Mouse (Mus musculus) hindbrain, embryonic 11.5 days (tissue): ENCODE data around the gene Fam89a. TPM values are rescaled to one million over a fixed set of nuclear protein-coding genes. Genes with fewer than 3 reads are reported as not detected.

Experiments
- ATAC-seq: fragments of 200-750 bp; cut with Nextera tagmentation; 2 replicates; pipeline ENCODE4 v1.8.0; 2017; ENCODE audit warnings: mild to moderate bottlenecking, moderate TSS enrichment, moderate library complexity; ENCODE audit not compliant: low FRiP score
- DNase-seq: peaks from one replicate; pipeline ENCODE4 v3.0.0-alpha.2; 2015; ENCODE audit warnings: low spot score
- H3K27ac ChIP-seq: fragments of 300-500 bp; sonication (generic); 2 replicates; pipeline ENCODE4 v1.5.1; 2014; ENCODE audit warnings: mild to moderate bottlenecking, low read depth, low read length
- H3K27me3 ChIP-seq: fragments of 300-500 bp; sonication (generic); 2 replicates; pipeline ENCODE4 v1.6.1; 2014; ENCODE audit warnings: mild to moderate bottlenecking, low read length, moderate library complexity, mixed read lengths; ENCODE audit not compliant: control insufficient read depth, insufficient read depth
- H3K36me3 ChIP-seq: fragments of 300-500 bp; sonication (generic); 2 replicates; pipeline ENCODE4 v1.6.1; 2014; ENCODE audit warnings: mild to moderate bottlenecking, low read length, moderate library complexity, mixed read lengths; ENCODE audit not compliant: control insufficient read depth, insufficient read depth
- H3K4me1 ChIP-seq: fragments of 300-500 bp; sonication (generic); replicated peaks from 2 replicates; pipeline ENCODE4 v1.6.1; 2014; ENCODE audit warnings: low read length, mixed read lengths; ENCODE audit not compliant: control insufficient read depth, insufficient read depth
- H3K4me2 ChIP-seq: fragments of 300-500 bp; sonication (generic); replicated peaks from 2 replicates; pipeline ENCODE4 v1.6.1; 2014; ENCODE audit warnings: mild to moderate bottlenecking, low read depth, low read length
- H3K4me3 ChIP-seq: fragments of 300-500 bp; sonication (generic); 2 replicates; pipeline ENCODE4 v1.5.1; 2014; ENCODE audit warnings: low read depth, low read length
- H3K9ac ChIP-seq: fragments of 300-500 bp; sonication (generic); 2 replicates; pipeline ENCODE4 v1.6.1; 2014; ENCODE audit warnings: low read depth, low read length
- H3K9me3 ChIP-seq: fragments of 300-500 bp; sonication (generic); 2 replicates; pipeline ENCODE4 v1.6.1; 2016; ENCODE audit warnings: low read length; ENCODE audit not compliant: control insufficient read depth
- WGBS: fragments of 180-500 bp; shearing (Covaris S2); extraction: QIAGEN DNeasy Blood & Tissue Kit; methylation state at CpG from one replicate; pipeline ENCODE4 v1.1.7; 2014; 5-methylcytosine and 5-hydroxymethylcytosine counted together
- polyA plus RNA-seq: library from polyadenylated mRNA; unstranded; fragments of >200 nt; fragmentation: Nextera tagmentation; extraction: Ambion mirVana; gene quantifications from 2 replicates; pipeline ENCODE4 v1.2.1, GENCODE M21; 2014

Gene Fam89a
- 3.9 and 4.3 TPM in 2 replicates for polyA plus RNA-seq

DNA sequence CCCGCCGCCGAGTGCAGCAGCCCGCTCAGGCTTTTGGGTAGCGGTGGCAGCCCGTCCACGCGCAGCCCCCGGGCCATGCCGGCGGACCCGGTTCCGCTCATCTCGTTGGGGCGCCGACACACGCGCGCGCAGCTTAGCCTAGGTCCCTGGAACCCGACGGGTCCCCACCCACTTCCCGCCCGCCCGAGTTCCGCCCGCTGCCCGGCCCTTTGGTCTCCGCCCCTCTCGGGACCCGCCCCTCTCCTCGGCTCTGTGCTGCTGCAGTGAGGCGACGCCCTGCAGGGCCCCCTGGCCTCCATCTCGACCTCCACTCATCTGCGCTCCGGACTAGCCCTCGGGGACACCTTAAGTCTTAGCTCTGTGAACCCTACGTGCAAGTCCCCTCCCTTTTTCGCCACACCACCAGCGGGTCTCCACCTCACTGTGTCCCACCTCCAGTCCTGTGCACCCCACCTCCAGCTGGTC, at the start of gene Fam89a:
TSS of gene Fam89a (minus strand) at position 124 of the 465 bp plus-strand sequence.
- Histone ChIP-seq H3K27me3 (peaks cover 40% of the 10 kb centered on the region), H3K9ac (peak within 1 kb of the TSS; percentile 47), H3K36me3 (no peaks in the 10 kb centered on the region), H3K4me2 (peak within 1 kb of the TSS; percentile 73), H3K4me3 (peak within 1 kb of the TSS; percentile 45), H3K4me1 (no peaks in the 10 kb centered on the region; the same call in 1 of the 2 replicates), H3K9me3 (no peaks in the 10 kb centered on the region), H3K27ac (no peak within 1 kb of the TSS)
- WGBS, result under 1% methylated on average over 33 of the region's 41 CpGs
- peak; percentile 61; the same call in 1 of the 2 replicates for ATAC-seq
- DNase-seq, result peak; percentile 67

DNA sequence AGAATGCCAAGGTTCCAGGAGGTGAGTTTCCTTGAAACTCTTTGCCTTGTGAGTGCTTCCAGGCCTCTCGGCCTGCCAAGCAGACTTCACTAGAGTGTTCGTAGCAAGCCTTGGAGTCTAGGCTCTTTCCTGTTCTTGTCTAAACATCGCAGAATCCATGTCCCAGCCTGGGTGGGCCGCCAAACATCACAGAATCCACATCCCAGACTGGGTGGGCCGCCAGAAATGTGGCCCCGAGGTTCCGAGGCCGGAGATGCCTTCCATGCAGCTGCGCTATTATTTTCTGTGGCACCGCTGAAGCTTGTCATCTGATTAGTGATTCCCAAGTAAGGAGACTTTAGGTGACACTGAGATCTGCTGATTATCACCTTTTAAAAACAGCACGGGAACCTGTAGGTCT, 48.9 kb upstream of the Fam89a start:
- no peaks in the 10 kb centered on the region for H3K9me3 ChIP-seq
- ATAC-seq, result no peak
- H3K27me3 ChIP-seq, result peaks cover 12% of the 10 kb centered on the region
- 47% methylated on average over 11 of the region's 11 CpGs for WGBS
- H3K36me3 ChIP-seq, result no peaks in the 10 kb centered on the region
- H3K4me2 ChIP-seq, result no peak overlapping the region
- no peak overlapping the region for H3K4me3 ChIP-seq
- no peaks in the 10 kb centered on the region for H3K4me1 ChIP-seq
- no peak overlapping the region for H3K27ac ChIP-seq
- DNase-seq, result no peak
- H3K9ac ChIP-seq, result no peak overlapping the region

DNA sequence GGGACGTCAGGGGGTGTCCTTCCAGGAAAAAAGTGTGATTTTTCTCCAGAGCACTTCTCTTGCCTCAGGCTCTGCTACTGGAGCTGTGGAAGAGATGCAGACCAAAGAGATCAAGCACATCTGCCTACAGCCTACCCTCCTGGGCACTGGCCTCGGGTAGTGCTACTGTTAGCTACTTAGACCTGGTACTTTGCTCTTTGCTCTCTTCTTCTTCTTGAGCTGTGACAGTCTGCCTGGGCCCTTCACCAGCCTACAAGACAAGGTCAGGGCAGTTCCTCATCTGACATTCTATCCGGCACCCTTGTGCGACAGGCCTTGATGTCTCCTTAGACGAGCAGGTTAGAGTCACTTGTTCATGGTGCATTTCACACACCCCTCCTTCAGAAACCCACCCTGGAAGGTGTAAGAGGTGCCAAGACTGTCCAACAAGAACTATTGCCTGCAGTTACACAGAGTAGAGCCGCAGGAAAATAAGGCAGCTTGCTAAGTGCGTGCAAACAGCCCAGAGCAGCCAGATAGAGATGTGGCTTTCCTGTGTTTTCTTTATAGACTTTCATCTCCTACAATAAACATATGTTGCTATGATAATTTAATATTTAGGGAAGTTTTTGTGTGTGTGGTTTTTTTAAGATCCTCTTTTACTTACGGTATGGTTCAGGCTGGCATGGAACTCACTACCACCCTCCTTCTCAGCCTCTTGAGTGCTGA, 44.3 kb upstream of the Fam89a start:
- Histone ChIP-seq H3K4me2 (peak overlapping the region; percentile 99), H3K27ac (no peak overlapping the region), H3K27me3 (peaks cover 33% of the 10 kb centered on the region), H3K9me3 (no peaks in the 10 kb centered on the region), H3K9ac (no peak overlapping the region), H3K36me3 (no peaks in the 10 kb centered on the region), H3K4me1 (peaks cover 9% of the 10 kb centered on the region), H3K4me3 (peak overlapping the region; percentile 64)
- DNase-seq, result no peak
- 77% methylated on average over 8 of the region's 8 CpGs for WGBS
- ATAC-seq, result no peak

DNA sequence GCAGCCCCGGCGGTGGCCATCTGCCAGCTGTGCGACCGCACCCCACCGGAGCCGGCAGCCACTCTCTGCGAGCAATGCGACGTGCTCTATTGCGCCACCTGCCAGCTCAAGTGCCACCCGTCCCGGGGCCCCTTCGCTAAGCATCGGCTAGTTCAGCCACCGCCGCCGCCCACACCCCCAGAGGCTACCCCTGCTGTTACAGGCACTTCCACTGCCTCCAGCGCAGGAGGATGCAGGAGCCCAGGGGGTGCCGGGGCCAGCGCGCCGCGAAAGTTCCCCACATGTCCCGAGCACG, 42.8 kb upstream of the Fam89a start:
- H3K9me3 ChIP-seq, result no peaks in the 10 kb centered on the region
- WGBS, result under 1% methylated on average over 25 of the region's 25 CpGs
- peaks cover 37% of the 10 kb centered on the region for H3K27me3 ChIP-seq
- peak overlapping the region; percentile 92 for H3K27ac ChIP-seq
- H3K9ac ChIP-seq, result peak overlapping the region; percentile 68
- peak overlapping the region; percentile 64 for H3K4me3 ChIP-seq
- peak overlapping the region; percentile 99 for H3K4me2 ChIP-seq
- DNase-seq, result peak; percentile 82
- peak; percentile 28 for ATAC-seq
- H3K36me3 ChIP-seq, result no peaks in the 10 kb centered on the region
- peaks cover 9% of the 10 kb centered on the region for H3K4me1 ChIP-seq

DNA sequence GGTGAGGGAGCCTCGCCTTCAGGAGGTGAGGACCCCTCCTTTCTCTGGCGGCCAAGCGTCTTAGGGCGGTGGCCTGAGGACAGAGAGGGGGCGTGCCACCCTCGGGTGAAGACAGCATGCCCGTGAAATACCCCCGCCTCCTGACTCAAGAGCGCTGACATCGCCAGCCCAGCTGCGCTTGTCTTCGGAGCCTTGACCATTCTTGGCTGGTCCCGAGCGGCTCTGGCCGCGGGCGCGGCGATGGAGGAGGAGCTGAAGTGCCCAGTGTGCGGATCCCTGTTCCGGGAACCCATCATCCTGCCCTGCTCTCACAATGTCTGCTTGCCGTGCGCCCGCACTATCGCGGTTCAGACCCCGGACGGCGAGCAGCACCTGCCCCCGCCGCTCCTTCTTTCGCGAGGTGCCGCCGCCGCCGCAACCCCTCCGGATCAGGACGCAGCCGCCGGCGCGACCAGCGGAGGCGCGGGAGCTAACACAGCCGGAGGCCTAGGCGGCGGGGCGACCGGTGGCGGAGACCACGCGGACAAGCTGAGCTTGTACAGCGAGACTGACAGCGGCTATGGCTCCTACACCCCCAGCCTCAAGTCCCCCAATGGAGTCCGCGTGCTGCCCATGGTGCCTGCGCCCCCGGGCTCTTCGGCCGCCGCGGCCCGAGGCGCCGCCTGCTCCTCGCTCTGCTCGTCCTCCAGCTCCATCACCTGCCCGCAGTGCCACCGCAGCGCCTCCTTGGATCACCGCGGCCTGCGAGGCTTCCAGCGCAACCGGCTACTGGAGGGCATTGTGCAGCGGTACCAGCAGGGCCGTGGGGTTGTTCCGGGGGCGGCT, 42.2 kb upstream of the Fam89a start:
- Histone ChIP-seq H3K36me3 (no peaks in the 10 kb centered on the region), H3K27me3 (peaks cover 37% of the 10 kb centered on the region), H3K4me2 (peak overlapping the region; percentile 99), H3K4me3 (peak overlapping the region; percentile 64), H3K4me1 (peaks cover 9% of the 10 kb centered on the region), H3K9ac (peak overlapping the region; percentile 68), H3K27ac (peak overlapping the region; percentile 92), H3K9me3 (no peaks in the 10 kb centered on the region)
- under 1% methylated on average over 79 of the region's 81 CpGs for WGBS
- DNase-seq (no peak), ATAC-seq (peak; percentile 23)

DNA sequence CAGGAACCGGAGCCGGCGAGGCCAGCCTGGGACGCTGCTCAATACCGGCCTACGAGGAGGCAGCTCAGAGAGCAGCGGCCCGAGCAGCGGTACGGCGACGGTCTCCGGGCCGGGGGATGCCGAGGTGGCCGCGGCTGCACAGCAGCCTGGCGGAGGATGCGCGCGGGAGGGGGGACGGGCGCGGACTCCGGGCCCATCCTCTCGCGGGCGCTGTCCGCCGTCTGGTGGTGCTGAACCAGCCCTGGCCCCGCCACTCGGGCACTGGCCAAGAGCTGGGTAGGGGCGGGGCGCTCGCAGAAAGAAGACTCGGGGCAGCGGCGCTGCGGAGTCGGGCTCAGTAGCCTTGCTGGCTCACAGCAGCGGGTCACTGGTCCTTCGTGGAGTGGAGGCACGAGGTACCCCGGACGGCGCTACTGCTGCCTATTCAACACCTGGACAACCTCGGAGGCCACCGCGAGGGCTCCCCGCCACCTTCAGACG, 41.6 kb upstream of the Fam89a start:
- DNase-seq (peak; percentile 92), ATAC-seq (peak; percentile 83)
- H3K4me2 ChIP-seq, result peak overlapping the region; percentile 99
- H3K4me3 ChIP-seq, result peak overlapping the region; percentile 64
- H3K4me1 ChIP-seq, result peaks cover 9% of the 10 kb centered on the region
- H3K27ac ChIP-seq, result peak overlapping the region; percentile 92
- peaks cover 37% of the 10 kb centered on the region for H3K27me3 ChIP-seq
- H3K9me3 ChIP-seq, result no peaks in the 10 kb centered on the region
- 4% methylated on average over 31 of the region's 51 CpGs for WGBS
- H3K9ac ChIP-seq, result peak overlapping the region; percentile 68
- no peaks in the 10 kb centered on the region for H3K36me3 ChIP-seq

DNA sequence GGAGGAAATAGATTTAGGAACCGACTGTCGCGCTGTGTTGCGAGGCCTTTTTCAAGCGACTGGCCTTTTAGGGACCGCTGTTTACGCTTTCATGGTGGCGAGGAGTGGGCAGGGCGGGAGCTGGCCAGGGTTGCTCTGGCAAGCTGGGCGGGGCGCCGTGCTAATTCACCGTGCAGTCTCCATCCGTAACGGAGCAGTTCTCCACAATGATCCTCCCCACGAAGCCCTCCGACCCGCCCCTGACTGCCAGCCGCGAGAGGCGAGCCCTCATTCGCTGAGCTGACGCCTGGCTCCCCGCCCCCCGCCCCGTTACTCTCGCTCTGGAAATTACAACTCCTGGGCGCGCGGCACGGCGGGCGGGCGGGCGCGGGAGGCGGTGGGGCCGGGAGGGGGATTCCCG, 41.1 kb upstream of the Fam89a start, which contains the start of gene Trim67:
TSS of gene Trim67 (plus strand) at position 385 of the 400 bp plus-strand sequence.
- Histone ChIP-seq H3K27ac (peak within 1 kb of the TSS; percentile 92), H3K36me3 (no peaks in the 10 kb centered on the region), H3K4me3 (peak within 1 kb of the TSS; percentile 64), H3K27me3 (peaks cover 37% of the 10 kb centered on the region), H3K9me3 (no peaks in the 10 kb centered on the region), H3K9ac (peak within 1 kb of the TSS; percentile 68), H3K4me2 (peak within 1 kb of the TSS; percentile 99), H3K4me1 (peaks cover 9% of the 10 kb centered on the region)
- peak; percentile 93 for ATAC-seq
- peak; percentile 90 for DNase-seq
- 0% methylated on average over 27 of the region's 39 CpGs for WGBS

DNA sequence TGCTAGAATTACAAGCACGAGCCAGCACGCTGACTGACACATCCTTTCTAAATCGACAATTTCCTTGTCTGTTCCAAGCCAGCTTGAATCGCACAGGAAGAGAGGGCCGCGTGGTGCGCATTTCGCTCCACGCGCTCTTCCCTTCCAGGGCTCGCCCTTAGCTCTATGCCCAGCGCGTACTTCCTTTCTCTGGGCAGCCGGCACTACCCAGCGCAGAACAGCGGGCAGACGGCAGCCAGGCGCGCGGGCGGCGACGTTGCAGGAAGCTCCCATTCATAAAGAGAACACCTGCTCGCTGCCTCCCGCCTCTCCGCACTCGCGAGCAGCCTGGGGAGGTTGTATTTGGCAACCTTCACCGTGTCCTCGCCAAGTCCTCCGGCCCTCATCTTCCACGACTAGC, 40.6 kb upstream of the Fam89a start:
- H3K27me3 ChIP-seq, result peaks cover 37% of the 10 kb centered on the region
- ATAC-seq (peak; percentile 18; the same call in 1 of the 2 replicates), DNase-seq (peak; percentile 63)
- peak overlapping the region; percentile 55 for H3K9ac ChIP-seq
- H3K9me3 ChIP-seq, result no peaks in the 10 kb centered on the region
- peak overlapping the region; percentile 92 for H3K27ac ChIP-seq
- H3K36me3 ChIP-seq, result no peaks in the 10 kb centered on the region
- H3K4me1 ChIP-seq, result peaks cover 9% of the 10 kb centered on the region
- peak overlapping the region; percentile 64 for H3K4me3 ChIP-seq
- H3K4me2 ChIP-seq, result peak overlapping the region; percentile 99
- under 1% methylated on average over 32 of the region's 32 CpGs for WGBS
